Mouse (Mus musculus): ENCODE results near the gene Ipo5. TPM values are rescaled to one million over a fixed set of nuclear protein-coding genes. Genes with fewer than 3 reads are reported as not detected.

Gene Ipo5
- polyA plus RNA-seq, 1 experiment from 2014 or later, result 74.7 TPM

GRCm38 (mm10) chr14:120967072-120967471 is 56.0 kb downstream of the Ipo5 start:
- 81% methylated on average over 6 of the region's 6 CpGs for WGBS
- ATAC-seq (ENCODE audit: insufficient number of reproducible peaks, low FRiP score, low TSS enrichment, low read depth), result no peak
- H3K4me2 ChIP-seq, result no peak overlapping the region

GRCm38 (mm10) chr14:120968723-120969122 is 57.7 kb downstream of the Ipo5 start:
- 63% methylated on average over 4 of the region's 4 CpGs for WGBS
- no peak overlapping the region for H3K27ac ChIP-seq
- H3K4me1 ChIP-seq, result no peaks in the 10 kb centered on the region; the same call in 1 of the 2 replicates
- no peaks in the 10 kb centered on the region for H3K9me3 ChIP-seq
- no peak overlapping the region for H3K4me2 ChIP-seq
- H3K4me3 ChIP-seq, result no peak overlapping the region
- no peak overlapping the region for H3K9ac ChIP-seq
- H3K27me3 ChIP-seq, result no peaks in the 10 kb centered on the region
- no peak for ATAC-seq (ENCODE audit: insufficient number of reproducible peaks, low FRiP score, low TSS enrichment, low read depth)
- no peaks in the 10 kb centered on the region for H3K36me3 ChIP-seq

More at GRCm38 (mm10) chr14:120967072-120967471, 56.0 kb downstream of the Ipo5 start:
- H3K27me3 ChIP-seq, result no peaks in the 10 kb centered on the region
- H3K4me3 ChIP-seq, result no peak overlapping the region
- H3K27ac ChIP-seq, result no peak overlapping the region
- no peaks in the 10 kb centered on the region for H3K36me3 ChIP-seq
- H3K4me1 ChIP-seq, result no peaks in the 10 kb centered on the region; the same call in 1 of the 2 replicates
- H3K9me3 ChIP-seq, result no peaks in the 10 kb centered on the region
- no peak overlapping the region for H3K9ac ChIP-seq

GRCm38 (mm10) chr14:120969673-120970072 is 58.6 kb downstream of the Ipo5 start:
- ATAC-seq (ENCODE audit: insufficient number of reproducible peaks, low FRiP score, low TSS enrichment, low read depth), result no peak
- WGBS, result 69% methylated on average over 3 of the region's 3 CpGs
- H3K4me2 ChIP-seq, result no peak overlapping the region
- H3K9ac ChIP-seq, result no peak overlapping the region
- no peaks in the 10 kb centered on the region; the same call in 1 of the 2 replicates for H3K4me1 ChIP-seq
- H3K27me3 ChIP-seq, result no peaks in the 10 kb centered on the region
- H3K27ac ChIP-seq, result no peak overlapping the region
- H3K9me3 ChIP-seq, result no peaks in the 10 kb centered on the region
- no peak overlapping the region for H3K4me3 ChIP-seq
- H3K36me3 ChIP-seq, result no peaks in the 10 kb centered on the region

- Histone ChIP-seq H3K4me2 (no peak overlapping the region), H3K4me1 (no peaks in the 10 kb centered on the region; the same call in 1 of the 2 replicates), H3K9me3 (no peaks in the 10 kb centered on the region), H3K36me3 (no peaks in the 10 kb centered on the region), H3K27ac (no peak overlapping the region), H3K27me3 (no peaks in the 10 kb centered on the region), H3K9ac (no peak overlapping the region), H3K4me3 (no peak overlapping the region)
- no peak for ATAC-seq (ENCODE audit: insufficient number of reproducible peaks, low FRiP score, low TSS enrichment, low read depth)
- WGBS, result 84% methylated on average over 8 of the region's 8 CpGs
Observed at GRCm38 (mm10) chr14:120970637-120971036, 59.6 kb downstream of the Ipo5 start.

DNA sequence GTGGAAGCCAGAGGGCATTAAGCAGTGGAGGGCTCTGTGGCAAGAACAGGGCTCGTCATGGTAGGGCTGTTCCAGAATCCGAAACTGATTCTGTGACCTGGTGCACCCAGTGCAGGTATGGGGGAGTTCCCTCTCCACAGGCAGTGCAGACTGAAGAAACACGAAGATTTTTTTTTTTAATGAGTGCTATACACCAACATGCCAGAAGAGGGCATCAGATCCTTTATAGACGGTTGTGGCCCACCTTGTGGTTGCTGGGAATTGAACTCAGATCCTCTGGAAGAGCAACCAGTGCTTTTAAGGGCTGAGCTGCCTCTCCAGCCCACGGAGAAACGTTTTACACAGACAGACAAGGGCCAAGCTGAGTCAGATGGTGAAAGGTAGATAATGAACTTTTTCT is 60.3 kb downstream of the Ipo5 start:
- Histone ChIP-seq H3K9ac (no peak overlapping the region), H3K27me3 (no peaks in the 10 kb centered on the region), H3K4me2 (no peak overlapping the region), H3K9me3 (no peaks in the 10 kb centered on the region), H3K36me3 (no peaks in the 10 kb centered on the region), H3K27ac (no peak overlapping the region), H3K4me3 (no peak overlapping the region), H3K4me1 (no peaks in the 10 kb centered on the region; the same call in 1 of the 2 replicates)
- WGBS, result 62% methylated on average over 6 of the region's 6 CpGs
- no peak for ATAC-seq (ENCODE audit: insufficient number of reproducible peaks, low FRiP score, low TSS enrichment, low read depth)

- no peaks in the 10 kb centered on the region for H3K9me3 ChIP-seq
- no peaks in the 10 kb centered on the region for H3K36me3 ChIP-seq
- H3K4me2 ChIP-seq, result no peak overlapping the region
- WGBS, result 52% methylated on average over 3 of the region's 3 CpGs
- no peak overlapping the region for H3K4me3 ChIP-seq
- H3K9ac ChIP-seq, result no peak overlapping the region
- no peak overlapping the region for H3K27ac ChIP-seq
- H3K4me1 ChIP-seq, result no peaks in the 10 kb centered on the region
- ATAC-seq (ENCODE audit: insufficient number of reproducible peaks, low FRiP score, low TSS enrichment, low read depth), result no peak
- no peaks in the 10 kb centered on the region for H3K27me3 ChIP-seq
Observed at GRCm38 (mm10) chr14:120979559-120979958, 68.5 kb downstream of the Ipo5 start.

- Histone ChIP-seq H3K4me3 (no peak overlapping the region), H3K36me3 (no peaks in the 10 kb centered on the region), H3K27ac (no peak overlapping the region), H3K9me3 (no peaks in the 10 kb centered on the region), H3K9ac (no peak overlapping the region), H3K27me3 (no peaks in the 10 kb centered on the region), H3K4me1 (no peaks in the 10 kb centered on the region), H3K4me2 (no peak overlapping the region)
- WGBS, result 62% methylated on average over 6 of the region's 6 CpGs
- ATAC-seq (ENCODE audit: insufficient number of reproducible peaks, low FRiP score, low TSS enrichment, low read depth), result no peak
Observed at GRCm38 (mm10) chr14:120989126-120989525, 78.1 kb downstream of the Ipo5 start.

Other genes with a start within 250 kb of the Ipo5 start
- 25.1 and 29.1 TPM in 2 replicates for gene Farp1, start 124.0 kb downstream of the Ipo5 start, polyA plus RNA-seq (2015; fragmentation: Nextera tagmentation; extraction: Ambion mirVana)